32 mouse cellular contexts compared by ENCODE assay signal in genomic region chr4:107185703-107186102, GRCm38 (mm10). TPM values are rescaled to one million over a fixed set of nuclear protein-coding genes. Genes with fewer than 3 reads are reported as not detected.
DNase-seq lines count a peak whose midpoint lies in the region; ATAC-seq and TF ChIP-seq lines count a peak whose summit lies in the region.
"Had no signal": no experiment of that assay in that cellular context is flagged by ENCODE, and none has a peak within 500 bp of the region (broad histone marks: within the 10 kb centered on the region; RNA-seq: fewer than 3 reads in every experiment).

No protein-coding gene starts in this region.

- intact Hi-C loops in gastrocnemius, adult 2 months (cut with DNase I), result no loop called here

- no peak overlapping the region for H3K4me3 ChIP-seq in heart, embryonic 10.5 days
- H3K4me3 ChIP-seq in embryonic facial prominence, embryonic 14.5 days (ENCODE audit: low read depth, low read length), result no peak overlapping the region
- H3K4me3 ChIP-seq in limb, embryonic 13.5 days, result no peak overlapping the region
- H3K4me3 ChIP-seq in gastrocnemius, adult 2 months, result no peak overlapping the region
- H3K4me3 ChIP-seq: heart, embryonic 15.5 days; limb, embryonic 15.5 days; lung, embryonic 15.5 days; midbrain, embryonic 10.5 days; neural tube, embryonic 15.5 days had no signal

- no peak for TF ChIP-seq CTCF in gastrocnemius, adult 2 months (IDR thresholded peaks at IDR 0.05)

- H3K4me1 ChIP-seq in heart, embryonic 10.5 days, result peaks cover 6% of the 10 kb centered on the region; the same call in 1 of the 2 replicates
- H3K4me1 ChIP-seq in embryonic facial prominence, embryonic 14.5 days (ENCODE audit: control insufficient read depth, insufficient read depth, low read length), result peaks cover 31% of the 10 kb centered on the region
- peaks cover 34% of the 10 kb centered on the region for H3K4me1 ChIP-seq in limb, embryonic 13.5 days

- peak; percentile 70 for ATAC-seq in embryonic facial prominence, embryonic 14.5 days (ENCODE audit: low read depth)
- 0 out of 2 replicates have a peak, but pooled peaks have one; percentile 32 for ATAC-seq in limb, embryonic 13.5 days (ENCODE audit: low FRiP score, low read depth)
- ATAC-seq: activated CD4-positive, CD25-positive, alpha-beta regulatory T cell, adult 4 months; forebrain, postnatal 0 days; inflammation-experienced regulatory T-cells, adult 6 months had no signal

- no peaks in the 10 kb centered on the region for H3K9me3 ChIP-seq in heart, embryonic 10.5 days
- H3K9me3 ChIP-seq in embryonic facial prominence, embryonic 14.5 days (ENCODE audit: control insufficient read depth, low read length), result no peaks in the 10 kb centered on the region
- H3K9me3 ChIP-seq in limb, embryonic 13.5 days, result no peaks in the 10 kb centered on the region
- H3K9me3 ChIP-seq: heart, embryonic 15.5 days; limb, embryonic 15.5 days; lung, embryonic 15.5 days; midbrain, embryonic 10.5 days; neural tube, embryonic 15.5 days had no signal

- H3K27me3 ChIP-seq in heart, embryonic 10.5 days (ENCODE audit: insufficient read depth, poor library complexity, severe bottlenecking), result no peaks in the 10 kb centered on the region
- H3K27me3 ChIP-seq in embryonic facial prominence, embryonic 14.5 days (replicated peaks; ENCODE audit: control insufficient read depth, insufficient read depth, low read length), result no peaks in the 10 kb centered on the region
- no peaks in the 10 kb centered on the region for H3K27me3 ChIP-seq in limb, embryonic 13.5 days
- H3K27me3 ChIP-seq: heart, embryonic 15.5 days; limb, embryonic 15.5 days; lung, embryonic 15.5 days; neural tube, embryonic 15.5 days had no signal

- H3K36me3 ChIP-seq in heart, embryonic 10.5 days, result peaks cover 44% of the 10 kb centered on the region
- peaks cover 47% of the 10 kb centered on the region for H3K36me3 ChIP-seq in embryonic facial prominence, embryonic 14.5 days (ENCODE audit: control insufficient read depth, insufficient read depth, low read length)
- peaks cover 46% of the 10 kb centered on the region for H3K36me3 ChIP-seq in limb, embryonic 13.5 days

- peak; percentile 19 for DNase-seq in heart, adult 11 months
- DNase-seq in heart, embryonic 10.5 days (ENCODE audit: low spot score), result no peak
- DNase-seq in embryo, embryonic 10.5 days (ENCODE audit: low spot score), result peak; percentile 44
- DNase-seq in embryonic facial prominence, embryonic 14.5 days (ENCODE audit: low spot score), result peak; percentile 91
- no peak for DNase-seq in yolk sac, embryonic 10.5 days (ENCODE audit: low spot score)
- DNase-seq in lung, postnatal 36 days, result no peak
- no peak for DNase-seq in gastrocnemius, adult 2 months
- DNase-seq: adrenal gland, adult 8-10 months; cerebellum, adult 11-12 months; cerebellum, postnatal 10 days; forebrain, postnatal 0 days; gastrocnemius, postnatal 36 days; heart, postnatal 4 days; kidney, adult 18-20 months; kidney, postnatal 10 days; right cerebral cortex, adult 18-20 months; right cerebral cortex, postnatal 4 days; thymus, postnatal 14 days had no signal

- 0 out of 2 replicates have a peak overlapping the region, but pooled peaks have one; percentile 17 for H3K4me2 ChIP-seq in embryonic facial prominence, embryonic 14.5 days (ENCODE audit: low read depth, low read length)
- H3K4me2 ChIP-seq in limb, embryonic 13.5 days (replicated peaks), result no peak overlapping the region
- H3K4me2 ChIP-seq: heart, embryonic 15.5 days; hindbrain, embryonic 14.5 days; limb, embryonic 15.5 days; lung, embryonic 15.5 days; neural tube, embryonic 15.5 days had no signal

- no peak overlapping the region for H3K9ac ChIP-seq in embryonic facial prominence, embryonic 14.5 days (ENCODE audit: low read depth, low read length)
- no peak overlapping the region for H3K9ac ChIP-seq in limb, embryonic 13.5 days
- H3K9ac ChIP-seq: forebrain, postnatal 0 days; heart, embryonic 15.5 days; hindbrain, embryonic 14.5 days; limb, embryonic 15.5 days; liver, embryonic 14.5 days; lung, embryonic 15.5 days; neural tube, embryonic 15.5 days had no signal

- no peak overlapping the region for H3K27ac ChIP-seq in heart, embryonic 10.5 days
- H3K27ac ChIP-seq in embryonic facial prominence, embryonic 14.5 days (replicated peaks; ENCODE audit: low read depth, low read length), result peak overlapping the region; percentile 85
- peak overlapping the region; percentile 48; the same call in 1 of the 2 replicates for H3K27ac ChIP-seq in limb, embryonic 13.5 days
- no peak overlapping the region for H3K27ac ChIP-seq in gastrocnemius, adult 2 months
- H3K27ac ChIP-seq: heart, embryonic 15.5 days; hindbrain, embryonic 14.5 days; liver, embryonic 14.5 days; lung, embryonic 15.5 days; macrophage; midbrain, embryonic 10.5 days; neural tube, embryonic 15.5 days had no signal

- WGBS in heart, embryonic 10.5 days, result 81% methylated on average over 3 of the region's 3 CpGs
- WGBS in embryonic facial prominence, embryonic 14.5 days, result 26% methylated on average over 3 of the region's 3 CpGs
- WGBS in limb, embryonic 13.5 days, result 21% methylated on average over 3 of the region's 3 CpGs

RNA-seq across cellular contexts. Expression of gene Tceanc2, which starts 6.8 kb away (rescaled TPM):
- polyA plus RNA-seq in heart, embryonic 10.5 days (2016; fragmentation: Nextera tagmentation; extraction: Ambion mirVana), result 17.8 and 21.3 TPM in 2 replicates
- polyA plus RNA-seq in embryonic facial prominence, embryonic 14.5 days (2014; fragmentation: Nextera tagmentation; extraction: Ambion mirVana), result 36.8 and 41.4 TPM in 2 replicates
- polyA plus RNA-seq in limb, embryonic 13.5 days (2015; fragmentation: Nextera tagmentation; extraction: Ambion mirVana), result 29.1 and 32.7 TPM in 2 replicates
- 10 to 100 TPM; 12.6 to 13.2 TPM for total RNA-seq in gastrocnemius, adult 2 months (2021)

RNA-seq across cellular contexts. Expression of gene Tmem59, which starts 7.5 kb away (rescaled TPM):
- polyA plus RNA-seq in heart, embryonic 10.5 days (2016; fragmentation: Nextera tagmentation; extraction: Ambion mirVana), result 292 and 299 TPM in 2 replicates
- polyA plus RNA-seq in embryonic facial prominence, embryonic 14.5 days (2014; fragmentation: Nextera tagmentation; extraction: Ambion mirVana), result 464 and 480 TPM in 2 replicates
- 423 and 430 TPM in 2 replicates for polyA plus RNA-seq in limb, embryonic 13.5 days (2015; fragmentation: Nextera tagmentation; extraction: Ambion mirVana)
- 10 to 100 TPM; 68.2 to 84.3 TPM for total RNA-seq in gastrocnemius, adult 2 months (2021)

RNA-seq across cellular contexts. Expression of gene Ldlrad1, which starts 23.3 kb away (rescaled TPM):
- polyA plus RNA-seq in heart, embryonic 10.5 days (2016; fragmentation: Nextera tagmentation; extraction: Ambion mirVana), result not detected in 2 replicates
- 0.18 TPM in 1 of 2 replicates, not detected in the other for polyA plus RNA-seq in embryonic facial prominence, embryonic 14.5 days (2014; fragmentation: Nextera tagmentation; extraction: Ambion mirVana)
- polyA plus RNA-seq in limb, embryonic 13.5 days (2015; fragmentation: Nextera tagmentation; extraction: Ambion mirVana), result not detected in 2 replicates
- total RNA-seq in gastrocnemius, adult 2 months (2021), result not detected
- total RNA-seq: adrenal gland, adult 8-10 months; ES-E14; forebrain, postnatal 0 days; gastrocnemius, postnatal 36 days; heart, adult 8-10 months; heart, postnatal 4 days had no signal
- polyA plus RNA-seq: cortical plate, adult 2 months; forebrain, postnatal 0 days; heart, embryonic 15.5 days; hindbrain, embryonic 14.5 days; limb, embryonic 15.5 days; liver, embryonic 14.5 days; lung, embryonic 15.5 days; macrophage; midbrain, embryonic 10.5 days; neural tube, embryonic 15.5 days had no signal

Comparison
In these comparisons a context has a peak if more than half of its experiments do, and no peak if none do; other contexts are left out.
1. DNase-seq: peak in heart, adult 11 months (single experiment), embryo, embryonic 10.5 days (single experiment) and embryonic facial prominence, embryonic 14.5 days (single experiment); none in heart, embryonic 10.5 days (single experiment), yolk sac, embryonic 10.5 days (single experiment), lung, postnatal 36 days (single experiment) and gastrocnemius, adult 2 months (single experiment).
2. H3K27ac ChIP-seq: peak in embryonic facial prominence, embryonic 14.5 days (single experiment) and limb, embryonic 13.5 days (single experiment); none in heart, embryonic 10.5 days (single experiment) and gastrocnemius, adult 2 months (single experiment).